Mouse (Mus musculus) common myeloid progenitor, adult 5-6 weeks (primary cell): ENCODE data around the gene Fbln2. TPM values are rescaled to one million over a fixed set of nuclear protein-coding genes. Genes with fewer than 3 reads are reported as not detected.

Experiments
- ATAC-seq: replicated peaks from 2 replicates; pipeline ENCODE4 v1.8.0; 2016; ENCODE audit warnings: low read depth, mild to moderate bottlenecking, moderate TSS enrichment, inconsistent platforms; ENCODE audit not compliant: poor library complexity, severe bottlenecking
- total RNA-seq: library from RNA; stranded (forward); fragments of 200-1000, 187-1606 nt; gene quantifications from 2 replicates; pipeline ENCODE4 v1.2.3, GENCODE M21; 2017

Fbln2 gene
- total RNA-seq, 1 experiment from 2014 or later = not detected

GRCm38 (mm10) chr6:91224939-91225338 lies 12.7 kb downstream of the Fbln2 start:
- no peak for ATAC-seq

DNA sequence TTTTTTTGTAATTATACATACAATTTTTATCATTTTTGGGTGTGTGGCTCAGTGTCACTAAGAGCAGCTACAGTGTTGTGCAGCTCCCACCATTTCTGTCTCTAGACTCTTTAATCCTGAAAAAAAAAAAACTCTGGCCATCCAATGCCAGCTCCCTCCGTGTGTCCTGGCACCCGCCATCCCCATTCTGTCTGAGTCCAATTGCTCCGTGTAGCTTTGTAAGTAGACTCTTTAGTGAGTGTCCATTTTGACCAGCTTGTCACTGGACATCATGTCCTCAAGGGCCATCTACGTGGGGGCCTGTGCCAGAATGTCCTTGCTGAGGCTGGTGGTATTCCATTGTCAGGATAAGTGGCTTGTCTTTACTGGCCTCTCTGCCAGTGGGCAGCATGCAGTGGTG lies 13.1 kb downstream of the Fbln2 start:
- ATAC-seq = no peak

- ATAC-seq = no peak
Observed at GRCm38 (mm10) chr6:91226058-91226457, 13.8 kb downstream of the Fbln2 start.

DNA sequence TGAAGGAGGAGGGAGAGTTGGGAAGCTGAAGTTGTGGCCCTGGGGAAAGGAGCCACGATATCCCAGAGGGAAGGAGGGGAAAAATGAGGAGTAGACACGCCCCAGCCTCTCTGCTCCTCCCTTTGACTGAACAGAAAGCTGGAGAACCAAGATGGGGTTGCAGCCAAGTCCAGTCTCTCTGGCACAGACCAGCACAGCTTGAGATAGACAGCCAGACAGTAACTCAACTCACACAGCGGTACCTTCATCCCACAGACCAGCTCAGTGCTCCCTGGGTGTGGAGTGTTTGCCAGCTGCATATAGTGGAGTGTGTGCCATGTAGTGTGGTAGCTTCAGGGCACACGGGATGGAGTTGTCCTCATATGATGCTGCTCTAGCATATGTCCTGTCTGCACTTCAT lies 16.7 kb downstream of the Fbln2 start:
- ATAC-seq = no peak

GRCm38 (mm10) chr6:91231000-91231399 lies 18.7 kb downstream of the Fbln2 start:
- no peak for ATAC-seq

DNA sequence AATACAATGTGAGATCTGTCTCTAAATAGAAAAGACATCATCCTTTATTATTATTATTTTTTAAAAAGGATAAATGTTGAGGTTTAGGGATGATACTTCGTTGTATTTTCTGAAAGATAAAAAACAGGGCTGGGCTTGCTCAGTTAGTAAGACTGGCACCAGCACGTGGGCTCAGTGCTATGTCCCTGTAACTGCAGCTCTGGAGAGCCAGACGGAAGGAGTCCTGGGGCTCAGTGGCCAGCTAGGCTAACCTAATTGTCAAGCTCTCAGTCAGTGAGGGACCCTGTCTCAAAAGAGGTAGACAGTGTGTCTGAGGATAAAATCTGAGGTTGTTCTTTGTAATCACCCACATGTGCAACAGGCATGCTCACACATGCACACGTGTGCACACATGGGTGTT lies 19.3 kb downstream of the Fbln2 start:
- no peak for ATAC-seq

GRCm38 (mm10) chr6:91233011-91233410 lies 20.8 kb downstream of the Fbln2 start:
- no peak for ATAC-seq

DNA sequence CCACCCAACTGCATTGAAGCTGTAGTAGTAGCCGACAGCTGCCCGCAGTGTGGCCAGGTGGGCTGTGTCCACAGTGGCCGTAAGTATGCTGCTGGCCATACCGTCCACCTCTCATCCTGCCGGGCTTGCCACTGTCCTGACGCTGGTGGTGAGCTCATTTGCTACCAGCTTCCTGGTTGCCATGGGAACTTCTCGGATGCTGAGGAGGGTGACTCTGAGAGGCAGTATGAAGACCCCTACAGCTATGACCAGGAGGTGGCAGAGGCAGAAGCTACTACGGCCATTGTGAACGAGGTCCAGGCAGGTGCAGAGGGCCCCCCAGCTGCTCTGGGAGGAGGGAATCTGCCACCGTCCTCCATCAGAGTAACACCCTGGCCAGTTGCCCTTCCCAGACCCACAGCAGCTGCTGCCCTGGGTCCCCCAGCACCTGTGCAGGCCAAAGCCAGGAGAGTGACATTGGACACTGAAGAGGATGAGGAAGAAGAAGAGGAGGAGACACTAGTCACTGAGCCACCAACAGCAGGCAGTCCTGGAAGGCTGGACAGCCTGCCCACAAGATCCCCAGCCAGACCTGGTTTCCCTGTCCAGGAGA lies 21.3 kb downstream of the Fbln2 start:
- no peak for ATAC-seq

- peak; percentile 21; the same call in 1 of the 2 replicates for ATAC-seq
Observed at GRCm38 (mm10) chr6:91236006-91236405, 23.8 kb downstream of the Fbln2 start.

GRCm38 (mm10) chr6:91236429-91236828 lies 24.2 kb downstream of the Fbln2 start:
- no peak for ATAC-seq

GRCm38 (mm10) chr6:91237273-91237672 lies 25.0 kb downstream of the Fbln2 start:
- peak; percentile 88 for ATAC-seq

GRCm38 (mm10) chr6:91240537-91240936 lies 28.3 kb downstream of the Fbln2 start:
- no peak for ATAC-seq

DNA sequence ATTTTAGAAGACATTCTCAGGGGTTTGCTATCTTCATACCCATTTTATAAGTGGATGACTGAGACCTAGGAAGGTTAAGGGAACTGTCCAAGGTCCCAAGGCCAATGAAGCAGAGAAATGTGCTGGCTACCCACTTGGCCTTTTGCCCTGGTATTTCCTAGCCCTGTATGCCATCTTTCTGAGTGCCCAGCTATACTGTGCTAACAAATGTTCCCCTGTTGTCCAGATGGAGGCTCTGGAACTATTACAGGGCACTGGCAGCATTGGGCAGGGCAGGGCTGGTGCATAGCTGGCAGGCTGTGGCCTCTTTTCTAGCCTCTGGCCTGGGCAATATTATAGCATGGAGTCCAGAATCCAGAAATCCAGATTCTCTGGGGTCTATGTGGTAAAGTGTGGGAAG lies 28.7 kb downstream of the Fbln2 start:
- no peak for ATAC-seq

GRCm38 (mm10) chr6:91243395-91243794 lies 31.1 kb downstream of the Fbln2 start:
- ATAC-seq = no peak

DNA sequence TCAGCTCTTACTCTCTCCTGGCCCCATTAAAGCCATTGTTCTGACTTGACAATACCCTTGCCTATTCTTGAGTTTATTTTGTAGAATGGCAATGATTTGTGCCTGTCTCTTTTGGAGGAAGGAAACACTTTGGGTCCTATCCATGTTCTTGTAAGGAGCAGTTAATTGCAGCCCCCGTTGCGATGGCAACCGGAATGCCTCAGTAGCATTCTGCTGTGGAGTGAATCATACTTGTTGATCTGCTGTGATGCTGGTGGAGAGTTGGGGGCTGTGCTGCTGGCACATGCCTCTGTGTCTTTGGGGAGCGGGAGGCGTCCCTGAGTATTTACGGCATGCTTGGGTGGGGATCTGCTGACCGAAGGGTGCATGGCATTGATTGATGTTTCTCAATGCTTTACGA lies 32.1 kb downstream of the Fbln2 start:
- ATAC-seq = no peak

DNA sequence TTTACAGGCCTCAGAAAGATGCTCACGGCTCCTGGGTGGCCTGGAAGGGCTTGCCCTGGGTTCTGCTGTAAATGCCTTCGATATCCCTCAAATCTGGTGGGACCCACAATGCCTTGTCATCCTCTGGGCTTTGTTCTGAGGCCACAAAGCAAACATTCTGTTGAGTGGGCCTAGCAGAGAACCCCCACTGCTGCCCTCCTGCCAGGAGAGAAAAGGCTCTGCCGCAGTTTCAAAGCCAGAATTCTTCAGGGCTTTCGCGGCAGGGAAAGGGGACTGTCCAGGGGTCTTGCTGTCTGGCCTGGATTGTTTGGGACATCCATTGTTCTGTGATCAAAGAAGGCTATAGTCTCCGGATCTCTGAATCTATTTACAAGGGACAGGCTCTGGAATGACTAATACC lies 33.1 kb downstream of the Fbln2 start:
- ATAC-seq = no peak

DNA sequence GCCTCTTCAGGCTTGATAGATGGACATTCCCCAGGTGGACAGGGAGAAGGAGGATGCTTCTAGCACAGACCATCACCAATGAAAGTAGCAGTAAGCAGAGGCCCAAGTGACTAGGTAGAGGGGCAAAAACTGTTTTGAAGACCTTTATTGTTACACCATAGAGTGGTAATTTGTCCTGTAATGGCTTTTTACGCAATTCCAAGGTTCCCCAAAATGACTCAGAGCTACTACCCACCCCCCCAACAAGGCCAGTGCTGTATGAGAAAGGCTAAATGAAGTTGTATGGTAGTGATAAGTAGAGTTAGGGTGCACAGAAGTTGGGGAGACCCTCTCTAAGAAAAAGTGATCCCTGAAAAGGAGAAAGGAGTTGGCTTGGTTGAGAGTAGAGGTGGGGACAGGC lies 35.1 kb downstream of the Fbln2 start:
- ATAC-seq = no peak

- no peak for ATAC-seq
Observed at GRCm38 (mm10) chr6:91248627-91249026, 36.4 kb downstream of the Fbln2 start.

DNA sequence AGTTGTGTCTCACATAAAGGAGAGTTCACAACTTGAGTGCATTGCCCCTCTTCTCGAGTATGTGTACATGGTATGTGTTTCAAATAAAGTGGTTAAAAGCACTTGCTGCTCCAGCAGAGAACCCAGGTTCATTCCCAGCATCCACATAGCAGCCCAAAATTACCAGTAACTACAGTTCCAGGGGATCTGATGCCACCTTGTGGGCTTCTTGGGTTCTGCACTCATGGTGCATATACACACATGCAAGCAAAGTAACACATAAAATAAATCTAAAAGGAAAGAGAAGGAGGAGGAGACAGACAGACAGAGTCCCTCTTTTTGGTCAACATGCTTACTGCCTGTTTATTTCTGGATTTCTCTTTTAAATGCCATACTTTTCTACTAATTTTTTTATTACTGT lies 37.5 kb downstream of the Fbln2 start:
- ATAC-seq = no peak

GRCm38 (mm10) chr6:91259440-91260120 lies 47.3 kb downstream of the Fbln2 start:
- ATAC-seq = no peak

- ATAC-seq = no peak
Observed at GRCm38 (mm10) chr6:91260347-91260986, 48.2 kb downstream of the Fbln2 start.

DNA sequence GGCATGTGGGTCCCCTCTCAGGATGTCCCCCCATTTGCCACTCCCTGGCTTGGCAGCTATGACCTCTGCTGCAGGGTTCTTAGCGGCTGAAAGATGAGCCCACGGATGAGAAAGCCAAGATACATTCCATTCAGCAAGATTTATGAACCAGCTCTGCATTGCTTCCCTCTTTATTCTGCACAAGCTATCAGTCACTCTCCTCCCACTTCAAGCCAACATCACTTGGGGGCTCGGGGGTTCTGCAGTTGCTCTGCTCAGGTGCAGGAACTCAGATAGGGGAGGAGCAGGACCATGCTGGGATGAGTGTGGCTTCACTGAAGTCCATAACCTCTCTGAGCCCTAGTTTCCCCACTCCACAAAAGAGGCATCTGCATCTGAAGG lies 48.7 kb downstream of the Fbln2 start:
- no peak for ATAC-seq
